Comparison of ENCODE assay signal across 17 mouse cellular contexts in the genomic region with DNA sequence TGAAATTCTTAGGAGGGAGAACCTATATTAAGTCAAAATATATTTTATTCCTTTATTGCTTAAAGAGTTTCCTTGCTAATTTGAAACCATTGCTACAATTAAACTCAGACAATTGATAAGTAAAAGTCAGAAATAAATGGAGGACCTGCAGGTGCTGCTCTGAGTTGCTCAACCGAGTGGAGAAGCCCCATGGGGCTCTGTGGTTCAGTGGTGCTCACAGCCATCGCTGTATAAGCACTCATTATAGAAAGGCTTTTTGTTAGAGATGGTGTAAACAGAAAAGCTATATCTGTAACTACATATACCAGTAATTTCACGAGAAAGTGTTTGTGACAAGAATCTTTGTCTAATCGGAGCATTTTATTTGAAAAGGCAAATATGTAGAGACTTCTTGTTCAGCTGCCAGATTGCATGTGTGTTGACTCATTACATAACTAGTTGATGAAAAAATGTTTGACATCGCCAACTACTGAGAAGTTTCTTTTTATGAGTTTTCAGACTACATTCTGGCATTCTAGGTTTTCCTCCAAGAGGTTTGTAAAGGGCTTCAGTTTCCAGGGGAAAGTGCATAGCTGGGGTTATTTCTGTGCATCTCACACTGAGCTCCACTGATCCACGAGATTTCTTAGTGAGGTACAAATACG.
DNase-seq lines count a peak whose midpoint lies in the region; ATAC-seq and TF ChIP-seq lines count a peak whose summit lies in the region.
"Had no signal": no experiment of that assay in that cellular context is flagged by ENCODE, and none has a peak within 500 bp of the region (broad histone marks: within the 10 kb centered on the region; RNA-seq: fewer than 3 reads in every experiment).

No protein-coding gene starts in this region.

- peak; percentile 11 for DNase-seq in lung, embryonic 14.5 days
- DNase-seq in lung, postnatal 10 days: no peak
- DNase-seq in B cell, adult 2 months: peak; percentile 59 to 62
- DNase-seq in Patski (ENCODE audit: low read depth, low spot score): peak; percentile 34
- DNase-seq in skeletal muscle tissue, adult 2 months (ENCODE audit: low read depth, low spot score): peak; percentile 27
- DNase-seq in retina, embryonic 14.5 days (ENCODE audit: low spot score): no peak
- DNase-seq: cerebellum, adult 9-11 months; kidney, adult 8-10 months; kidney, postnatal 4 days; right cerebral cortex, postnatal 14 days; thymus, adult 18-20 months had no signal

- CTCF ChIA-PET in Patski (lab: Charles Lee): interaction anchor here (1.0 to 2.1 kb wide), 3 partner anchors 13 to 55 kb away, joined by 3 to 8 read pairs (median 5); no protein-coding TSS in a partner anchor

- no peak overlapping the region for H3K9ac ChIP-seq in lung, embryonic 14.5 days
- H3K9ac ChIP-seq in kidney, embryonic 16.5 days (replicated peaks; ENCODE audit: low read length): no peak overlapping the region
- H3K9ac ChIP-seq: embryonic facial prominence, embryonic 15.5 days; forebrain, embryonic 15.5 days; neural tube, embryonic 12.5 days had no signal

- no peaks in the 10 kb centered on the region for H3K27me3 ChIP-seq in lung, embryonic 14.5 days (ENCODE audit: insufficient read depth, low read length)
- no peaks in the 10 kb centered on the region for H3K27me3 ChIP-seq in Patski
- H3K27me3 ChIP-seq in kidney, embryonic 16.5 days (ENCODE audit: insufficient read depth, low read length): no peaks in the 10 kb centered on the region
- H3K27me3 ChIP-seq: embryonic facial prominence, embryonic 15.5 days; forebrain, embryonic 15.5 days; neural tube, embryonic 12.5 days had no signal

- no peak overlapping the region for H3K4me2 ChIP-seq in lung, embryonic 14.5 days
- H3K4me2 ChIP-seq in kidney, embryonic 16.5 days (replicated peaks; ENCODE audit: low read depth, low read length): no peak overlapping the region
- H3K4me2 ChIP-seq: embryonic facial prominence, embryonic 15.5 days; forebrain, embryonic 15.5 days; neural tube, embryonic 12.5 days had no signal

- 79% methylated on average over 7 of the region's 7 CpGs for WGBS in lung, embryonic 14.5 days
- 86% methylated on average over 7 of the region's 7 CpGs for WGBS in kidney, embryonic 16.5 days

- no peak for TF ChIP-seq CTCF in lung, embryonic 14.5 days (IDR thresholded peaks at IDR 0.05; ENCODE audit: low read depth)
- TF ChIP-seq CTCF in Patski (IDR thresholded peaks at IDR 0.05): no peak

- no peak overlapping the region for H3K27ac ChIP-seq in lung, embryonic 14.5 days (ENCODE audit: low read depth)
- no peak overlapping the region for H3K27ac ChIP-seq in kidney, embryonic 16.5 days (ENCODE audit: low read length)
- H3K27ac ChIP-seq: embryonic facial prominence, embryonic 15.5 days; forebrain, embryonic 15.5 days; hindbrain, embryonic 10.5 days; midbrain, embryonic 10.5 days; neural tube, embryonic 12.5 days had no signal

- peaks cover 66% of the 10 kb centered on the region for H3K36me3 ChIP-seq in lung, embryonic 14.5 days (ENCODE audit: insufficient read depth)
- peaks cover 47% of the 10 kb centered on the region for H3K36me3 ChIP-seq in kidney, embryonic 16.5 days (ENCODE audit: insufficient read depth, low read length)

- no peaks in the 10 kb centered on the region for H3K9me3 ChIP-seq in lung, embryonic 14.5 days (ENCODE audit: low read depth, low read length)
- H3K9me3 ChIP-seq in kidney, embryonic 16.5 days (ENCODE audit: low read length): no peaks in the 10 kb centered on the region
- H3K9me3 ChIP-seq: embryonic facial prominence, embryonic 15.5 days; forebrain, embryonic 15.5 days; hindbrain, embryonic 10.5 days; midbrain, embryonic 10.5 days; neural tube, embryonic 12.5 days had no signal

- no peaks in the 10 kb centered on the region for H3K4me1 ChIP-seq in lung, embryonic 14.5 days (ENCODE audit: insufficient read depth)
- H3K4me1 ChIP-seq in kidney, embryonic 16.5 days (ENCODE audit: insufficient read depth, low read length): no peaks in the 10 kb centered on the region
- H3K4me1 ChIP-seq: embryonic facial prominence, embryonic 15.5 days; forebrain, embryonic 15.5 days; hindbrain, embryonic 10.5 days; midbrain, embryonic 10.5 days; neural tube, embryonic 12.5 days had no signal

- in situ Hi-C loops in Patski (cut with MboI; ENCODE audit: low pct_unique_long_range_greater_than_20kb): loop anchor here (25.0 kb wide), 1 partner anchor 1618 kb away; no protein-coding TSS in a partner anchor

- POLR2A ChIA-PET in Patski (lab: Charles Lee): no interaction called here

- no peak overlapping the region for H3K4me3 ChIP-seq in lung, embryonic 14.5 days (ENCODE audit: low read depth, low read length)
- no peak overlapping the region for H3K4me3 ChIP-seq in kidney, embryonic 16.5 days (ENCODE audit: low read length)
- H3K4me3 ChIP-seq: embryonic facial prominence, embryonic 15.5 days; forebrain, embryonic 15.5 days; hindbrain, embryonic 10.5 days; midbrain, embryonic 10.5 days; neural tube, embryonic 12.5 days had no signal

- ATAC-seq in lung, embryonic 14.5 days (ENCODE audit: insufficient read depth): no peak
- peak; percentile 65 for ATAC-seq in Patski
- ATAC-seq in kidney, embryonic 16.5 days (ENCODE audit: low FRiP score, low TSS enrichment): no peak
- ATAC-seq: forebrain, embryonic 15.5 days had no signal

Comparison
In these comparisons a context has a peak if more than half of its experiments do, and no peak if none do; other contexts are left out.
1. DNase-seq: peak in lung, embryonic 14.5 days (single experiment), B cell, adult 2 months (2 of 2), Patski (single experiment) and skeletal muscle tissue, adult 2 months (single experiment); none in lung, postnatal 10 days (single experiment) and retina, embryonic 14.5 days (single experiment).